Mouse (Mus musculus) adrenal gland, postnatal 10 days (tissue): ENCODE results near the gene Marcks. TPM values are rescaled to one million over a fixed set of nuclear protein-coding genes. Genes with fewer than 3 reads are reported as not detected.
A peak's percentile ranks its signal among the peaks of the same experiment; 100 is the strongest.
"Not testable (repeated sequence)": the region's sequence is repeated elsewhere in the genome, so short reads cannot be mapped to it uniquely, and the experiment has no call there.

Experiments
- DNase-seq: peaks from one replicate; pipeline ENCODE4 v3.0.0; 2021; ENCODE audit warnings: mixed read lengths
- total RNA-seq, 2 experiments: library from RNA; stranded (reverse); gene quantifications; 2 replicates each; pipeline ENCODE4 v1.2.3; 2021

Marcks gene
- total RNA-seq, 2 experiments from 2014 or later, result 107 to 149 TPM

DNA sequence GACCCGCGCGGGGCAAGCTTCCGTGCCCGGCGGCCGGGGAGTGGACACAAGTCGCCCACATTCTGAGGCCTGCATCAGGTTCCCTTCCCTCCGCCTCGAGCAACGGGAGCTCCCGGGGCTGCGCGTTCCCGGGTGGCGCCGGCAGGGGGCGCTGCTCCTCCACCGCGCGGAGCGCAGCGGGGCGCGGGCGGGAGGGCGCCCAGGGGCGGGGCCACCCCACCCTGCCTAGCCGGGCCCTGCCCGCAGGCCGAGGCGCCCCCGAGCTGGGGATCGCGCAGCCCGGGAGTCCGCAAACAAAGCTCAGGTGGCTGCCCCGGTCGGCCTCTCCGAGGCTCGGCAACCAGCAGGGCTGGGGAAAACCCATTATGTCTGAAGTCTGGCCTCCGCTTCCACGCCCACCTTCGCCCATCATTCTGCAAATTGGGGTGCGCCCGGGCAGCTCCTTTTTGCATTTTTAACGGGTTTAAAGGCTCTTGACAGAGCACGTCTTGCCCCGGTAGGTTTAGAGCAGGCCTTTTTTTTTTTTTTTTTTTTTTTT lies 1.7 kb downstream of the Marcks start:
- peak; percentile 98 for DNase-seq

DNA sequence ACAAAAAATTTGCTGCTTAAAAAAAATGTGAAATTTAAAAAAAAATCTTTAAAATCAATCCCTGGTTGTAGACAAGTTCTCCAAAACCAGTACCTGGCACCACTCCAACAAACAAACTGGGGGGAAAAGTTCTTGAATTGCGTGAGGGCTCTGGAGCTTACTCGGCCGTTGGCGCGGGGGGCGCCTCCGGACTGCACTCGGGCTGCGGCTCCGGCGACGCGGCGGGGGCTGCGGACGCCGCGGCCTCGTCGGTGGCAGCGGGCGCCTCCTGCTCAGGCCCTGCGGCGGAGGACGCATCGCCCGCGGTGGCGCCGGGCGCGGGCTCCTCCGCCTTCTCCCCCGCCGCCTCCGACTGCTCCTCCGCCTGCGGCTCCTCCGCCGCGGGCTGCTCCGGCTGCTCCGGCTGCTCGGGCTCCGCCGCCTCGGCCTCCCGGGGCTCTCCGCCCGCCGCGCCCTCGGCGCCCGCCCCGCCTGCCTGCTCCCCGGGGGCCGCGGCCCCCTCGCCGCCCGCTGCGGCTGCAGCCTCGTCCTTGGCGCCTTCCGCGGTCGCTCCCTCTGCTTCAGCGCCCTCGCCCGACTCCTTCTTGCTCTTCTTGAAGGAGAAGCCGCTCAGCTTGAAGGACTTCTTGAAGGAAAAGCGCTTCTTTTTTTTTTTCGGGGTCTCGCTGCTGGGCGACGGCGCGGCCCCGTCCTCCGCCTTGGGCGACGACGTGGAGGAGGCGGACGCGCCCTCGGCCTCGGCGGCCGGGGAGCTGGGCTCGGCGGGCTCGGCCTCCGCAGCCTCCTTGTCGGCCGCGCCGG lies 2.6 kb downstream of the Marcks start:
- peak; percentile 76 for DNase-seq

DNA sequence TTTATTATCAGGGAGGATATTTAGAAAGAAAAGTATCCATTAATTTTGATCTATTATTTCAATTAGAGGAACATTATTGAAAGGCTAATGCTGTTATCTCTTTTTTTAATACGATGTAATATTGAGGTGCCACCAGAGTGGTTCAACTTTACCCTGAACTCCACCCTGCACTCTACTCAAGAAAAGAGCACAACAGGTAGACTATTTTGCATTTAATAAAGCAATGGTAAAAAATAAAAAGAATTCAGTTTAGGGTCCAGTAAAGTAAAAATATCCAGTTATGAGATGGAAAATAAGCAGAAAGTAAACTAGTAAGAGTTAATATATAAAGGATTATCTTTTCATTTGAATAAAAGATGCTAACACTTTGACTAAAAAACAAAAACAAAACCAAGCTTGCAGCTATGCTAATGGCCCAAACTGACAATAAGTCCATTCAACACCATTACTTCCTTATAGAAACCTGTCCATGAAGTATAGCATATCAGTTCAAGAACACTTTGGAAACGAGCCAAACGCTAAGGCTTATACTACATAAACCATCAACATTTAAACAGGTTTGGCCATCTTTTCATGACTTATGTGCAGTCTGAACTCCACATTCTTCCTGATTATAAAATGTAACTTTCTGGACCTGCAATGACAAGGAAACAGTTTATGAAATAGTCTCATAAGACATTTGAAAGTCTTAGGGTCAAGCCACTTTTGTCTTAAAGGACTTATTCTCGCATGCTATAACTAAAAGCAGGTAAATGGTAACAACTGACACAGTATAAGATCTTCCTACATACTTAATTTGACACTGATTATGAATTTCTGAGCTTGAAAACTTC lies 4.6 kb downstream of the Marcks start:
- no peak for DNase-seq

DNA sequence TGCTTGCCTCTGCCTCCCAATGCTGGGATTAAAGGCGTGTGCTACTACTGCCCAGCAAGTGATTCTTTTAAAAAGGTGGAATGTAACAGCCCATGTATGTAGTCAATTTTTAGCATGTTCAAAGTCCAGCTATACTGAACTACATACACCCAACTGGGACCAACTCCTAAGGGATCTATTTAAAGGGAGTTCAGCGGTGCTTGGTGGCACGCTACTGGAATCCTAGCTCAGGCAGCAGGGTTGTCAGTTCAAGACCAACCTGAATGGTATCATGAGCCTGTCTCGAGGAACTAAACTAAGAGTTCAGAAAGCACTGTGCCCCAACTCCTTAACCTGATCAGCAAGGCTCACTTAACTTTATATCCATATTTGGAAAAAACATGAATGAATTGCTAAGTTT lies 6.0 kb downstream of the Marcks start:
- DNase-seq, result no peak

DNA sequence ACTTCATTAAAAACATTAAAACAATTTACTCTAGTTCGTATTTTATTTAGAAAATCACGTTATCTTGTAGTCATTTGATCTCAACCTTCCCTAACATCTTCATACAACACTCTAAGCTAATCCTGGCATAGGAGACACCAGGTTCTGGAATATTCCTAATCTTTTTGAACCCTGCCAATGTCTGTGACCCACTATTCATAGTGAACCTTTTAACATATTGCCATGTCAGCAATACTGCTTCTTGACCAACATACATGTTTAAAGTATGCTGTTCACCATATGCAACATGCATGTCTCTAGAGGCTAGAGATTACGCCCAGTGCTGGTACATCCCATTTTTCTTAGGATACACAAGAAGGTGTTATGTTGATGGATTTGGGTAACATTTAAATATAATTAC lies 9.1 kb downstream of the Marcks start:
- DNase-seq, result no peak

DNA sequence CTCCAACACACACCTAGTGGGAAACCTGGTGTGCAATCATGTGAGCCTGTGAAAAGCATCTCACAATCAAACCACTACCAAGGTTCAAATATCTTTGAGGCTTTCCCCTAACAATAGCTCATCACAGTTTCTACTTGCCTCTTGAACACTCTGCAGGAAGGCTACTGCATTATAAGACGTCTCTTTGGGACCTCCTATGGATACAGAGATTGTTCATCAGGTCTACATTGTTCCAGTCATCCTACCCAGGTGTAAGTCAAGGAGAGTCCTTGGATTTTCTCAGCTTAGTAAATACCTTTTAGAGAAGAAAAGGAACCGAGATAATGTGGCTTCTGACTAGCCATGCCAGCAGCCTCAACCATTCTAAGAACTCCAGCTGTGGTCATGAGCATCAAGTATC lies 23.4 kb downstream of the Marcks start:
- DNase-seq, result no peak

DNA sequence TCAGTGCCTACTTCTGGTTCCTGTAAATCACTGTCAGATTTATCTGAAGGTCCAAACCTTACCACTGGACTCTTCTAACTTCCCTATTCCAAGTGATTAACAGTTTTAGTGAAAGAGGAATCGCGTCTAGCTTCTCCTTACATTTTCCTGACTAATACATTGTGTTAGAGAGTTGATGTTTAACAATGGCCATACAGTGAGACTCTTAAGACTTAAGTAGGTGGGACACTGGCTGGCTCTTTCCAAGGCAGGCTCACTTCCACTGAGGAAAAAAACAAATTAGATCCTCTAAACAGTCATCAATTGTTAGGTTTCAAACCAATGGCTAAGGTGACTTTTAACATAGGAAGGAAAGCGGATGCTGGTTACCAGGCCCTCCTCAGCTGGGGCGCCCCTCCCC lies 25.9 kb downstream of the Marcks start:
- no peak for DNase-seq

DNA sequence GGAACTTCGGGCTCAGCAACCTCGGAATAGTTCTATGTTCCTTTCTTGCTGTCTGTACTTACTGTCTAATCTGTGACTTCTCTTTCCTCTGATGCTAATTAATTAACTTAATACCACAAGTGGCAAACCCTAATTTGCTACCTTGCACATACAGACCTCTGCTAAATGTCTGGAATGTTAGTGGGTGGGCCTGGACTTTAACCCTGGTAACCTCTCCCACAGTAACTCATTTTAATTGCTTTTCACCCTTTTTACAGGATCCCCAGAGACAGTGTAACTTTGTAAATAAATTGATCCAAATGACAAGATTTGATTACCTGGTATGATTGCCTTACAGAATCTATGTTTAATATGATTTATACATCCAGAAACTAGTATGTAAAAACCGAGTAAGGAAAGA lies 26.4 kb downstream of the Marcks start:
- DNase-seq, result no peak

DNA sequence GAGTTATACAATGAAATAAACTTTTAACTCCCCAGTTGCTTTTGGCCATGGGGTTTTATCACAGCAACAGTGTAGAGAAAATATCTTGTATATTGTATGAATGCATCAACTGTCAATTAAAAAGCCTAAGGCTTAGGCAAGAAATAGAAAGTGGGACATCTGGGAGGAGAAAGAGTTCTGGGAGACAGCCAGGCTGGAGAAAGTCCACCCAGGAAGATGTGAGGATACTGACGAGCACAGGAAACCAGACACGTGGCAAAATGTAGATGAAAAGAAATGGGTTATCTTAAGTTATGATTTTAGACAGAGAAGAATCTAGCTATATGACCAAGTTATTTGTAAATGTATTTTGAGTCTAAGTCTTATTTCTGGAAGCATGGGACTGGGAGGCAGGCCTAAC lies 27.3 kb downstream of the Marcks start:
- DNase-seq, result no peak

DNA sequence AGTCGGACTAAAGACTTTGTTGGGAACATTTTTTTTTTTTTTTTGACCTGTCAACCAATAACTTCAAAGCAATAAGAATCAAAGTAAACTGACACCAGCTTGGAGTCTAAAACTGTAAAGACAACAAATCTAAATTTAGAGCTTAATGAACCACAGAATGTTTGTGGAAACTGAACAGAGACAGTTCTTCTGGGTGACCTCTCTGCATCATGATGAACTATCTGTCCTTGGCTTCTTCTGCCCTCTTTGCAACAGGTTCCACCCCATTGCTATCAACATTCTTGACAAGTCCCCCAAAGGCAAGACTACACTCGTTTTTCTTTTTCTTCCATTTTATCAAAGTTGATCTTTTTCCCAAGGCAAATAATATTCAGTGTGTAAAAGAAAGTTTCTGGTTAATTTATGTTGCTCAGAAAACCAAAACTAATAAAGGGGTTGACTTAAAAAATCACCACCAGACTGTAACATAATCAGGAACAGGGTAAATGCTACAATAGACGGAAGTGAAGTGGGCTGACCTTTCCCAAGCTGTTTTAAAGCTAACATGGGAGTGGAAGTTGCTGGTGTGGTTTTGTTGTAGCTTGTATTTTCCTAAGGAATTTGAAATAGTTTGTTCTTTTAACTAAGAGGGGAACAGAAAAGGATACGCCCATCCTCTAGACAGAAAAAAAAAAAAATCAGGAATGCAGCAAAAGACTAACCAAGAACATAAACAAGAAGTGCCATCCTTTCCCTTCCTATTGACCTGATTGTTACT lies 31.7 kb downstream of the Marcks start:
- DNase-seq, result no peak

DNA sequence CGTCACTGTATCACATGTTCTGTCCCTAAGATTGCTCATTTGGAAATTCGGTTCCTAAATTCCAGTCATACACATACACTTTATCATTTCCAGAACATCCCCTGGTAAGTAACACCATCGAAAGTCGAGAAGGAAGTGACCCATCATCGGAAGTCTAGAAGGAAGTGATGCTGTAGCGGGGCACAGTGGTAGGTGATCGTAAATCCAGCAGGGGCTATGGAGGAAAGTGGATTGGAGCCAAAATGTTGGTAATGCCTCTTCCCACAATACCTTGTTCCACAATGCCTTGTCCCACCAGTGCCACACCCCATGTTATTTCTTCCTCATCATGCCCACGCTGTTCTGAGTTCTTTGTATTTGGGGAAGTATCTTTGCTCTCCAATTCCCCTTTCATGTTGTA lies 32.4 kb downstream of the Marcks start:
- DNase-seq, result no peak

DNA sequence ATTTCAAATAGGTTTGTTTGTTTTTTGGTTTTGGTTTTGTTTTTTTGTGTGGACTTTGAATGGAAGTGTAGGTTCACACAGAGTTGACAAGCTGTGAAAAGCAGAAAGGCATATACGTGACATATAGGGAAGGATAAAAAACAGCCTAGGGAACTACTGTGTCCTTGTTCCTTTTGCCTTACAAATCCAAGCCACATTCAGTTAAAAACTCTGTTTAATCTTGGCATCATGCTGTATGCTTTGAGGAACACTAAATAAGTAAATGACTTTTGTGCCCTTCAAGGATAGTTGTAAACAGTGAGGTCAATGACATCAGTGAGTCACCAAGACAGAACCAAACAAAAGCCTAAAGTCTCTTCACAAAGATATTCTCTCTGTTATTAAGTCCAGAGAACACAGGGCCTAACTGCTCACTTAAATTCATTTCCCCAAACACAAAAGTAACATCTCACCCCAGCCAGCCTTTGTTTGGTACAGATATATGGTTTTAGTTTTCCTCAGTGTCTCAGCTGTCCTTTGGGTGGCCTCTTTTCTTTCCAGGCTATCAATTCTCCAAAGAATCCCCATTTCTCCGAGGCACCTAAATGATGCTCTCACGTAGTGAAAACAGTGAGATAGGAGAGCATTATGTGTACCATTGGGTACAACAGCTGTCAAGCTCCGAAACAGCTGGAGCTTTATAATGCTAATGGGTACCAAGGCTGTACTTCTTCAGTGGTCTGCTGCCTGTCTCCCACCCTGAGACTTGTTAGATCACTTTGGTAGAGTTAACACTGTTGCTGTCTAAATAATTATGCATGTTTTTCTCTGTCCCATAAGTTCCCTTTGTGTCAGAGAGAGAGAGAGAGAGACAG lies 36.3 kb downstream of the Marcks start:
- DNase-seq, result no peak

DNA sequence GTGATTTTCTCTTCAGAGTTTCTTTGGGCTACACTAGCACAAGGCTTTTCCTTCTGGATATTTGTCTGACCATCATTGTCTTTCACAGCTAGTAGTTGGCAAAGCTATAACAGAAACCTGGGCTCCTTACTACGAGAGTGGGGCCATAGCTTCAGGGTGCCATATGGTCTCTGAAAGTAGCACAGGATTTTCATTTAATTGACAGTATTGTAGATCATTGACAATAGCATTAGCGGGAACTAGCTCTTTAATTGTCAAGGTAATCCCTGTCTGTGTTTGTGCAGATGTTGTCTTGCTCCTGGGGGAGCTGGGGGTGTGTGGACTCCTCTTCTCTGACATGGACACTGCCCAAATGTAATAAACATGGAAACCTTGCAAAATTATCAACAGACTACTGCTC lies 37.0 kb downstream of the Marcks start:
- no peak for DNase-seq

DNA sequence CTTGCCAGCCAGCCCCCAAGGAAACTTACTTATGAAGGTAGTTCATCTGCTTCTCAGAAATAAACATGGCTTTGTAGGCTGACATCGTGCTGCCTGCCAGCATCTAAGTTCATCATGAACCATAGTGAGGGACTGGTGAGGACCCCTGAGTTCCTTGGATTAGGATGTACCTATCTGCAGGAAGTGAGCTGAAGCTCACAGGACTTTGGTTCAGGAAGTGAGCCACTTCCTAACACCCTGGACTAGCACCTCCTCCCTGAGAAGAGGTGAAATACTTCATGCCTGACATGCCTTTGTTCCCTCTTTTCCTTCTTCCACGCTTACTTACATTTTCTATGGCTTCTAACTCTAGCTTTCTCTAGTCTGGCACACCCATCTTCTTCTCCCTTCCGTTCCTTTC lies 42.2 kb downstream of the Marcks start:
- DNase-seq, result no peak

DNA sequence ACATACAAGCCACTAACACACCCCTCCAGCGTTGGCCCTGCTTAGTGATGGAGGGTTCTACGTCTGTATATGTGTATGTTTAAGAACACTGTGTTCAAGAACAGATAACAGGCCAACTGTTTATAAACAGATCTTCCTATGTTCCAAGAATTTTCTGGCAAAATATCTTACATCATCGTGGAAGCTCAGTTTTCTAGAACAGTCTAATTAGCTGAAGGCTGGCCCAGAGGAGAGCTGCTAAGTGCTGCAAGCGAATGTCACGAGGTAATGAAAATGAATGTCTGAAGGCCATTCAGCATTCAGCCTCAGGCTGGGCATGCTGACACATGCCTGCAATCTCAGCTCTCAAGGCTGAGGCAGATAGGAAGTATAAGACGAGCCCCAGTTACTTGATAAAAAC lies 42.9 kb downstream of the Marcks start:
- peak; percentile 36 for DNase-seq

DNA sequence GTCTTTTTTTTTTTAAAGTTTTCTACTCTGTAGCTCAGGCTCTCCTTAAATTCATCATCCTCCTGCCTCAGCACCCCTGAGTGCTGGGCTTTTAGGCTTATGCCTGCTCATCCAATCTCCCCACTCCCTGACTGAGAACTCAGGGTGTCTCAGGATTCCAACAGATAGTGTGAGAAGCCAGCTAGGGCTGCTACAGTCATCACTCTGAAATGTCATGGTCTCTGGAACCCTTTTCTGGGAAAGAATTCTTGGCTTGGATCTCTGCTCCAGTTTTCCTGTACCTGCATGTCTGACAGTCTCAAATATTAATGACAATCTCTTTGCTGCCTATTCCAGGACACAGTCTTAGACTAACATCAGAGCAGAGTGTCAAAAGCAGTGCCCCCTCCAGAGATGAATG lies 45.4 kb downstream of the Marcks start:
- no peak for DNase-seq

DNA sequence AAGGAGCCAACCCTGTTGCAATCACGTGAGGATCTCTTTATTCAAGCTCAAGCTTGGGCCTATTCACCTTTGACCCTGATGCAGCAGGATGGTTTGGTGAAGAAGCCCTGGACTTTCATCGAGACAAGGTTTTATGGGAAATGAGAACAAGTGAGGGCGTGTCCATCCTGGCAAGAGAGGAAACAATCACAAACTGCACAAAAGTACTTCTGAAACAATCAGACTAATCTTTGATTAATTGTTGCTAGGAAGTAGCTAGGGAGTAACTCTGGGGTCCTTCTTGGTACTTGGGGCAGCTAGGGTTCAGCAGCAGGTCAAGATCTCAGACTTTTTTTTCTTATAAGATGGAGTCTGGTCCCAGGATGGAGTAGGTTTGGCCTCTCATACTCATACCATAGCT lies 48.3 kb downstream of the Marcks start:
- DNase-seq, result no peak

DNA sequence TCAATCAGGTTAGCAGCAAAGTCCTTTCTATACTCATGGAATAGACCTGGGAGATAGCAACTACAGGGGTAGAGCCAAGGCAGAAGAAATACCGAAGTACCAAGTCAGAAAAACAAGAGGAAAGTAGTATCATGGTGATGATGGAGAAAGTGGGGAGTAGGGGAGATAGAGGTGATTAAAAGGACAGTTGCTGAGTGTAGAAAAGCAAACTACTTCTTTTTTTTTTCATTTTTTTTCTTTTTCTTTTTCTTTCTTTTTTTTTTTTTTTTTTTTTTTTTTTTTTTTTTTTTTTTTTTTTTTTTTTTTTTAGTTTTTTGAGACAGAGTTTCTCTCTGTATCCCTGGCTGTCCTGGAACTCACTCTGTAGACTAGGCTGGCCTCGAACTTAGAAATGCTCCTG lies 54.6 kb downstream of the Marcks start:
- DNase-seq, result not testable (repeated sequence)
